Mouse (Mus musculus) limb, embryonic 15.5 days (tissue): Measurements from ENCODE around the gene Atp11c. TPM values are rescaled to one million over a fixed set of nuclear protein-coding genes. Genes with fewer than 3 reads are reported as not detected.
A peak's percentile ranks its signal among the peaks of the same experiment; 100 is the strongest.

ENCODE experiments used
- ATAC-seq: fragments of 200-750 bp; cut with Nextera tagmentation; 2 replicates; pipeline ENCODE4 v1.8.0; 2017; ENCODE audit warnings: low read depth, moderate TSS enrichment; ENCODE audit not compliant: insufficient number of reproducible peaks, low FRiP score, low TSS enrichment
- H3K27ac ChIP-seq: fragments of 300-500 bp; sonication (generic); 2 replicates; pipeline ENCODE4 v1.5.1; 2015; ENCODE audit warnings: moderate library complexity, mild to moderate bottlenecking, inconsistent platforms
- H3K27me3 ChIP-seq: fragments of 300-500 bp; sonication (generic); 2 replicates; pipeline ENCODE4 v1.6.1; 2015; ENCODE audit warnings: inconsistent platforms
- H3K36me3 ChIP-seq: fragments of 300-500 bp; sonication (generic); 2 replicates; pipeline ENCODE4 v1.6.1; 2015; ENCODE audit warnings: inconsistent platforms
- H3K4me1 ChIP-seq: fragments of 300-500 bp; sonication (generic); 2 replicates; pipeline ENCODE4 v1.6.1; 2015; ENCODE audit warnings: inconsistent platforms
- H3K4me2 ChIP-seq: fragments of 300-500 bp; sonication (generic); 2 replicates; pipeline ENCODE4 v1.6.1; 2015; ENCODE audit warnings: mild to moderate bottlenecking, inconsistent platforms
- H3K4me3 ChIP-seq: fragments of 300-500 bp; sonication (generic); 2 replicates; pipeline ENCODE4 v1.5.1; 2015; ENCODE audit warnings: mild to moderate bottlenecking, inconsistent platforms
- H3K9ac ChIP-seq: fragments of 300-500 bp; sonication (generic); 2 replicates; pipeline ENCODE4 v1.6.1; 2015; ENCODE audit warnings: inconsistent platforms
- H3K9me3 ChIP-seq: fragments of 300-500 bp; sonication (generic); 2 replicates; pipeline ENCODE4 v1.6.1; 2016; ENCODE audit warnings: inconsistent platforms
- WGBS: fragments of 180-500 bp; shearing (Covaris S2); methylation state at CpG from one replicate; pipeline ENCODE4 v1.1.7; 2015; 5-methylcytosine and 5-hydroxymethylcytosine counted together
- microRNA counts: library from miRNA; unstranded; fragments of <30 nt; microRNA quantifications from one replicate; lab custom pipeline; 2016
- microRNA-seq: library from miRNA; unstranded; fragments of <30 nt; microRNA quantifications from one replicate; pipeline ENCODE4, GENCODE M21; 2016
- polyA plus RNA-seq: library from polyadenylated mRNA; unstranded; fragments of >200 nt; fragmentation: Nextera tagmentation; extraction: Ambion mirVana; gene quantifications from 2 replicates; pipeline ENCODE4 v1.2.1, GENCODE M21; 2015

The Atp11c gene
- polyA plus RNA-seq, 1 experiment from 2014 or later = 6.4 TPM

GRCm38 (mm10) chrX:60178025-60178743 is 414.3 kb downstream of the Atp11c start:
- peaks cover 10% of the 10 kb centered on the region; the same call in 1 of the 2 replicates for H3K27me3 ChIP-seq
- ATAC-seq = no peak
- 9% methylated on average over 19 of the region's 19 CpGs for WGBS
- H3K9ac ChIP-seq = no peak overlapping the region
- H3K27ac ChIP-seq = no peak overlapping the region
- no peaks in the 10 kb centered on the region for H3K36me3 ChIP-seq
- 0 out of 2 replicates have a peak, but pooled peaks cover 5% of the 10 kb centered on the region for H3K4me1 ChIP-seq
- H3K4me2 ChIP-seq = peak overlapping the region; percentile 55
- no peaks in the 10 kb centered on the region for H3K9me3 ChIP-seq
- H3K4me3 ChIP-seq = peak overlapping the region; percentile 30

MicroRNAs encoded within 50 kb of the gene (microRNA counts, 519-probe panel; counts per million panel counts)
- microRNA mmu-miR-505 (lab: Ali Mortazavi, UCI) = 2,120 counts per million, percentile 39 among the panel's probes with 10 or more counts

Small RNA genes within 50 kb of the gene (microRNA-seq; reads per million reads assigned to microRNA genes)
- gene Mir505 = 83.5 reads per million, percentile 48 among the genes with 10 or more reads in this experiment

Other genes starting within 250 kb of the Atp11c start
- not detected in 2 replicates for gene Gm7073, start 53.4 kb downstream of the Atp11c start, polyA plus RNA-seq